Mouse (Mus musculus) heart, embryonic 16.5 days (tissue): ENCODE measurements at regions not wholly inside any gene's neighbourhood (a gene's known extent, or its start where the extent isn't known, plus 50 kb on each side); places are given as distances from the start of the nearest gene placed in this dataset.

Experiments
- ATAC-seq: fragments of 200-750 bp; cut with Nextera tagmentation; replicated peaks from 2 replicates; pipeline ENCODE4 v1.8.0; 2017; ENCODE audit warnings: moderate number of reproducible peaks; ENCODE audit not compliant: insufficient read depth, low FRiP score; ENCODE audit errors: extremely low read depth
- H3K27ac ChIP-seq: fragments of 300-500 bp; sonication (generic); 2 replicates; pipeline ENCODE4 v1.5.1; 2014; ENCODE audit warnings: mild to moderate bottlenecking, low read length, control low read depth, moderate library complexity
- H3K27me3 ChIP-seq: fragments of 300-500 bp; sonication (generic); 2 replicates; pipeline ENCODE4 v1.6.1; 2014; ENCODE audit warnings: low read length, mixed read lengths; ENCODE audit not compliant: control insufficient read depth, insufficient read depth
- H3K36me3 ChIP-seq: fragments of 300-500 bp; sonication (generic); 2 replicates; pipeline ENCODE4 v1.6.1; 2014; ENCODE audit not compliant: control insufficient read depth, insufficient read depth
- H3K4me1 ChIP-seq: fragments of 300-500 bp; sonication (generic); 2 replicates; pipeline ENCODE4 v1.6.1; 2014; ENCODE audit warnings: low read length, mixed read lengths; ENCODE audit not compliant: control insufficient read depth, insufficient read depth
- H3K4me2 ChIP-seq: fragments of 300-500 bp; sonication (generic); 2 replicates; pipeline ENCODE4 v1.6.1; 2014; ENCODE audit warnings: low read depth, mild to moderate bottlenecking, control low read depth, low read length
- H3K4me3 ChIP-seq: fragments of 300-500 bp; sonication (generic); 2 replicates; pipeline ENCODE4 v1.5.1; 2014; ENCODE audit warnings: mild to moderate bottlenecking, control low read depth, low read length
- H3K9ac ChIP-seq: fragments of 300-500 bp; sonication (generic); 2 replicates; pipeline ENCODE4 v1.6.1; 2014; ENCODE audit warnings: low read length, control low read depth
- H3K9me3 ChIP-seq: fragments of 300-500 bp; sonication (generic); replicated peaks from 2 replicates; pipeline ENCODE4 v1.6.1; 2016; ENCODE audit warnings: low read length; ENCODE audit not compliant: control insufficient read depth
- WGBS: fragments of 180-500 bp; shearing (Covaris S2); extraction: QIAGEN DNeasy Blood & Tissue Kit; methylation state at CpG from one replicate; pipeline ENCODE4 v1.1.7; 2014; 5-methylcytosine and 5-hydroxymethylcytosine counted together

DNA sequence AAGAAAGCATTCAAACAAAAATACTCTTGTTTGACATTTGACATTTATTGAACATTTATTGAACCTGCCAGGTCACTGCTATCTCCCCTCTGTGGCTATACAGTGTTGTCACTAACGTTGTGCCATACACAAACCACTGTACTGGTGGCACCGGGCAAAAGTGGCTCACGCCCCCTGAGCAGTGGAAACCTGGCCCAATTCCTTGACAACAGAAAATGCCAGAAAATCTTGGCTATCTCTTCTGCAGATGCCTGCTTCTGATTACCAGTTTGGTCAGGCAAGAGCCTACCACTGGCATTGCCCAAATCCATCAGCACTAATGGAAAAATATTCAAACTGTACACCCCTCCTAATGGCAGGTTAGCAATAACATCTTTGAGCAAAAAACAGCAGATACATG, 58.9 kb upstream of the Crim1 start:
- Histone ChIP-seq H3K4me2 (no peak overlapping the region), H3K9ac (no peak overlapping the region), H3K27me3 (no peaks in the 10 kb centered on the region), H3K36me3 (no peaks in the 10 kb centered on the region), H3K9me3 (no peaks in the 10 kb centered on the region), H3K4me1 (no peaks in the 10 kb centered on the region), H3K27ac (no peak overlapping the region), H3K4me3 (no peak overlapping the region)
- ATAC-seq, result no peak
- 90% methylated on average over 3 of the region's 3 CpGs for WGBS

DNA sequence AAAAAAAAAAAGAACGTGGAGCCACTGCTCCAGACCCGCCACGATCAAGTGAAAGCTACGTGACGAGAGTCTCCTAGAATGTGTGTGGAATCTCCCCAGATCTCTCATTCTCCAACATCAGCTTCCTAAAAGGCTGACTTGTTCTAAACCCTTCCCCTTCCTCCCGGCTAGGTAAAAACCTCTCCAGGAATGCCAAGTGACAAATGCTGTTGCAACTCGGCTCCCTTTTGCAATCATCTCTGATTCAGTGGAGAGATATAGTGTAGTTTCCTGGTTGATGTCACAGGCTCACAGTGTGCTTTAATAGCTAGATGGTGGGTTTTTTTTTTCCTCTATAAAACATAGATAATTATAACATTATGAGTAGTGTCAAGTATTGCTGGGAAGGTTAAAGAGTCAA, 57.6 kb upstream of the Crim1 start:
- WGBS, result 72% methylated on average over 7 of the region's 7 CpGs

DNA sequence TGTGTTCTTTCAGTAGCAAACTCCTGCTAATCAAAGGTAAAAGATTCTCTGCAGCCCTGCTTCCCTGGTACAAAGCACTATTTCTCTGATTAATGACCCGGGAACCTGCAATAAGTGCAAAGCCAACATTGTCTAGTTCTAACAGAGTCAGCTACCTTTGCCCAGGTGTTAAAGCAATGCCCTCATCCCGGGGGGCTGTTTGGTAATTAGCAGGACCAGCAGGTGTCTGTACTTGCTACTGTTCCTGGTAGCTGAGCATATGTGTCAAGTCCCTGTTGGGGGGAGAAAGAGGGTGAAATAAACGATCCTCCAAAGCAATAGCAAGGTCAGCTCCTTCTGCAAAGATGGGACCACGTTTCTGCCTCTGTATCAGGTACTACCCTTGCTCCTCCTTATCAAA, 54.7 kb upstream of the Crim1 start:
- no peaks in the 10 kb centered on the region for H3K36me3 ChIP-seq
- no peaks in the 10 kb centered on the region for H3K9me3 ChIP-seq
- no peaks in the 10 kb centered on the region for H3K4me1 ChIP-seq
- no peak overlapping the region for H3K4me3 ChIP-seq
- 43% methylated on average over 4 of the region's 4 CpGs for WGBS
- H3K4me2 ChIP-seq, result no peak overlapping the region
- no peaks in the 10 kb centered on the region for H3K27me3 ChIP-seq
- H3K9ac ChIP-seq, result no peak overlapping the region
- no peak overlapping the region for H3K27ac ChIP-seq
- ATAC-seq, result no peak

More for the DNA sequence above, 57.6 kb upstream of the Crim1 start:
- ATAC-seq, result no peak
- H3K4me3 ChIP-seq, result no peak overlapping the region
- H3K9me3 ChIP-seq, result no peaks in the 10 kb centered on the region
- no peak overlapping the region for H3K4me2 ChIP-seq
- no peaks in the 10 kb centered on the region for H3K27me3 ChIP-seq
- no peaks in the 10 kb centered on the region for H3K4me1 ChIP-seq
- no peaks in the 10 kb centered on the region for H3K36me3 ChIP-seq
- no peak overlapping the region for H3K27ac ChIP-seq
- no peak overlapping the region for H3K9ac ChIP-seq
